Mouse (Mus musculus) gastrocnemius, postnatal 4 days (tissue): ENCODE results near the gene Cenpa. TPM values are rescaled to one million over a fixed set of nuclear protein-coding genes. Genes with fewer than 3 reads are reported as not detected.

Experiments used
- DNase-seq, 2 experiments: peaks; one replicate each; pipeline ENCODE4 v3.0.0; 2021 to 2022; ENCODE audit warnings: low spot score in 2 of 2, mixed read lengths in 2 of 2
- microRNA-seq: library from miRNA; unstranded; fragments of <30 nt; microRNA quantifications from one replicate; pipeline ENCODE4 v1.2.0, GENCODE M21; 2021
- total RNA-seq, 2 experiments: library from RNA; stranded (reverse); gene quantifications; 2 replicates each; pipeline ENCODE4 v1.2.3; 2021

Gene Cenpa
- total RNA-seq, 2 experiments from 2014 or later: 28.7 to 39.2 TPM

DNA sequence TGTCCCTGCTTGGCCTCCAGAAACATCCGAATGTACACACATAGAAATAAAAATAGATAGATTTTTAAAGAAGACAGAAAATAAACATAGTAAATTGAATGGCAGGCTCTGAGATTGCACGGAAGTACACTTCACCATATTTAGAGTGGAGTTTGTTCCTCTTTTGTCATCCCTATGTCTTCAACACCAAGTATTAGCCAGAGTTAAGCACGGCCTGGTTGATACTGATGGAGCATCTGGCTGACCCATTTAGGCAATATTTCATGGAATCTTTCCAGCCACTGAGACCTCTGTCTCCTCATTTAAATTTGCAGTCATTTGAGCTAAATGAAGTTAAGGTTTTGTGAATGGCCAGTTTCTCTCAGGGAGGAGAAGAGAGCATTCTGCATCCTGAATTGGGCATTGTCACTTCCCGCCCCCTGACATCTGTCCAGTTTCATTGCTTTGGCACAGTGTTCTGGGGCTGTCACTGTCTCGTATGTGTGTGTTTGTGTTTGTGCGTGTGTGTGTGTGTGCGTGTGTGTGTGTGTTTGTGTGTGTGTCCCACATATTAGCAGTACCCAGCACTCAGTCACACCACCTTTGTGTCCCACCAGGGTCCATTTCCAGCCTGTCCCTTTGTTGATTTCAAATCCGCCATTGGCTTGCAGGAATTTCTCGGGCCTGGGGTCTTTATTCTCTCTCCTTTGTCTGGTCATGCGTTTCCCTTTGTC is 51.6 kb downstream of the Cenpa start:
- DNase-seq: no peak

DNA sequence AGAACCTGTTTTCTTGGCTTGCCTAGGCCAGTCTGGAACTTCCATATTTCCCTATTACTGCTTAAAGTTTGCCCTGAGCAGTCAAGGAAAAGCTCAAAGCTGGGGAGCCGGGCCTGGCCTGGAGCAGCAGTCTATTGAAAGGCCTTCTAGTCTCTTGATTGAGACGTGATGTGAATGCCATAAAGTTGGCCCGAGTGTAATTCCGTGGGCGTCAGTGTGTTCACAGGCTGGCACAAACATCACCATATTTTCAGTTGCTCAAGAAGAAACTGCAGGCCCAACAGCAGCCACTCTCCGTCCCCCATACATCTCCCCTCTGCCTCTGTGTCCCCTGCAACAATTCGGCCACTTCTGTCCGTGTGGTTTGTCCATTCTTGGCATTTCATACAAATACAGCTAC is 55.4 kb downstream of the Cenpa start:
- DNase-seq: no peak

Small RNA genes lying within 50 kb of the gene (microRNA-seq; reads per million reads assigned to microRNA genes)
- gene Mir5625: not detected

Other genes starting within 250 kb of the Cenpa start
- gene Otof, start 204.8 kb upstream of the Cenpa start, total RNA-seq: 1 to 10 TPM; 1.2 to 1.7 TPM
- not detected for gene 1700001C02Rik, start 200.7 kb upstream of the Cenpa start, total RNA-seq
- not detected for gene Cib4, start 120.9 kb upstream of the Cenpa start, total RNA-seq
- gene Kcnk3, start 78.6 kb upstream of the Cenpa start, total RNA-seq: 1 to 10 TPM; 2.1 to 3.3 TPM
- gene Slc35f6, start 18.8 kb upstream of the Cenpa start, total RNA-seq: 10 to 100 TPM; 15.6 to 15.9 TPM
- 1 to 10 TPM; 5.6 to 7.4 TPM for gene Dpysl5, start 44.8 kb downstream of the Cenpa start, total RNA-seq
- 10 to 100 TPM; 60.9 to 65.0 TPM for gene Mapre3, start 147.9 kb downstream of the Cenpa start, total RNA-seq
- gene Tmem214, start 201.2 kb downstream of the Cenpa start, total RNA-seq: 10 to 100 TPM; 56.9 to 58.3 TPM
- gene Agbl5, start 221.9 kb downstream of the Cenpa start, total RNA-seq: 10 to 100 TPM in 1 of 2 experiments, 1 to 10 TPM in 1; 8.3 to 10.0 TPM
- 100 to 1,000 TPM; 171 to 194 TPM for gene Ost4, start 241.0 kb downstream of the Cenpa start, total RNA-seq
- gene Emilin1, start 246.6 kb downstream of the Cenpa start, total RNA-seq: 100 to 1,000 TPM in 1 of 2 experiments, 10 to 100 TPM in 1; 86.8 to 104 TPM